Mouse (Mus musculus) brain, embryonic 14.5 days (tissue): Measurements from ENCODE around the gene Rasgef1a. TPM values are rescaled to one million over a fixed set of nuclear protein-coding genes. Genes with fewer than 3 reads are reported as not detected.

Experiments used
- DNase-seq: peaks from one replicate; pipeline ENCODE4 v3.0.0-alpha.2; 2011; ENCODE audit warnings: low read depth
- CTCF ChIP-seq: fragments of 200-500 bp; IDR thresholded peaks from 2 replicates; pipeline ENCODE4 v1.5.1; 2012; ENCODE audit warnings: inconsistent platforms, mild to moderate bottlenecking, moderate library complexity, borderline replicate concordance; ENCODE audit not compliant: insufficient read depth, insufficient read length; ENCODE audit errors: extremely low read depth
- POLR2A ChIP-seq: fragments of 200-500 bp; IDR thresholded peaks from 2 replicates; pipeline ENCODE4 v1.6.1; 2012; ENCODE audit warnings: mild to moderate bottlenecking, inconsistent platforms, borderline replicate concordance; ENCODE audit not compliant: poor library complexity, insufficient read depth, insufficient read length, severe bottlenecking; ENCODE audit errors: extremely low read depth
- polyA plus RNA-seq: library from polyadenylated mRNA; depleted of rRNA; stranded (reverse); fragments of >200 nt; gene quantifications from 2 replicates; pipeline ENCODE4 v1.2.3, GENCODE M21; 2012

The Rasgef1a gene
- polyA plus RNA-seq, 1 experiment, result 5.5 TPM

DNA sequence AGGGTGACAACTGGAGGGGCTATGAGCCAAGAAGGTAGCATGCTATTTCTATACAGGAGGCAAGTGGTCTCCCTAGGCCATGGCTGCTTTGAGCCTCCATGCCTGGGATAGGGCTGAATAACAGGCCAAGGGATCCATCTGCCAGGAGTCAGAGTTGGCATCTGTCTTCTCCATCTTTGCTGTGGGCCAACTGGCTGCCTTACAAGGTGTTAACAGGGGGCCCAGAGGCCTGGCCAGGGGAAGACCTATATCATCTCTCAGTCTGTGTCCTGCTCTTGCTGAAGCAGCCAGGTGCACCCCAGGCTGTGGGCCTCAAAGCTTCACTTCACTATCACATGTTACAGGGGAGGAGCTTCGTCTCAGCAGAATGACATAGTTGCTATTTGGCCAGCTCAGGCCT lies 60.9 kb downstream of the Rasgef1a start:
- no peak for DNase-seq
- TF ChIP-seq CTCF, result no peak
- TF ChIP-seq POLR2A, result no peak

DNA sequence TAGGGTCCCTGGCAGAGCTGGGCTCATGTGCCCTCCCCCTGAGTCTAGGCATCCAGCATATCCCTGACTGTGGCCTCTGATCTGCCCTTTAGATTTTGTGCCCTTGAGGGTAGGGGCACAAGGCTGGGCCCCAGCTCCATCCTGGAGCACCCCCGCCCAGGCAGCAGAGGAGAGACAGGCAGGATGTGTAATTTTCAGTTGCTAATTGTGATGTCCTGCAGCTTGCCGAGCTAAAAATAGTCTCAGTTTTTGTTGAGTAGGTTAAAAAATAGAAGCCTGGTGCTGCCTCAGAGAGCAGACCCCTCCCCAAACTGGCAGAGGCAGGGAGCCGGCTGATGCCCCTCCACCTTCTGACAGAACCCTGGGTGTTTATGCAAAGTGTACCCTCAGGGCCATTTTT lies 62.9 kb downstream of the Rasgef1a start:
- TF ChIP-seq CTCF (no peak), POLR2A (no peak)
- no peak for DNase-seq

DNA sequence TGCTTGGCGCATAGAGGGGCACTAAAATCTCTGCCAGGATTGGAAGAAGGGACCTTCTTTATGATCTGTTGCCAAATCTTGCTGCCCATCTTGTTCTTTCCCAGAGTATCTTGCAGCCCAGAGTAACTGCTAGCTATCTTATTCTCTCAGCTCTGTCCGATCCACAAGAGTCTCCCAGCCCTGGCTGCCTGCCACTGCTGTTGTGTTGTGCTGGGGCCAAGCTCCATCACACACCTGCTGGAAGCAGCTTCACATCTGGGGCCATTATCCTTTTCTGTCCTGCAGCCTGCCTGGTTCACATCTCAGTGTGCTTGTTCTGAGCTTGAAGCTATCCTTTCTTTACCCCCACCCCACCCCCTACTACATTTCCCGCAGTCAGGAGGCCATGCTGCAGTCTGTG lies 65.0 kb downstream of the Rasgef1a start:
- TF ChIP-seq POLR2A (no peak), CTCF (no peak)
- DNase-seq, result no peak

DNA sequence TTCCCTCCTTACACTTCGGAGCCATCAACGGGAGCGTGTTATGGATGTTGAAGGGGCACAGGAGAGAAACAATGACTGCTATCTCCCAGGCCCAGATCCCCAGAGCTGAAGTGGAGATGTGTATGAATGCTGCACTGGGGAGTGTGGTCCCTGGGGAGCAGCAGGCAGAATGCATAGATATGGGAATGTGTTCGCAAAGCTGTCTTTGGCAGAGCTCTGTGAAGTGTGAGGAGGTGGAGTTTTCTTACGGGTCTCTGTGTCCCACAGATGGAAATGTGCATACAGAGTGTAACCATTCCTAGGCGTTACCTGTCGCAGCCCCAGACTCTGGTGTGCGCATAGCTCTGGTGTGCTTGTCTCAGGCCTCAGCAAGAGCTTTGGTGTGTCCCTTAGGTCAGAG lies 65.5 kb downstream of the Rasgef1a start:
- no peak for TF ChIP-seq POLR2A
- no peak for TF ChIP-seq CTCF
- DNase-seq, result no peak

DNA sequence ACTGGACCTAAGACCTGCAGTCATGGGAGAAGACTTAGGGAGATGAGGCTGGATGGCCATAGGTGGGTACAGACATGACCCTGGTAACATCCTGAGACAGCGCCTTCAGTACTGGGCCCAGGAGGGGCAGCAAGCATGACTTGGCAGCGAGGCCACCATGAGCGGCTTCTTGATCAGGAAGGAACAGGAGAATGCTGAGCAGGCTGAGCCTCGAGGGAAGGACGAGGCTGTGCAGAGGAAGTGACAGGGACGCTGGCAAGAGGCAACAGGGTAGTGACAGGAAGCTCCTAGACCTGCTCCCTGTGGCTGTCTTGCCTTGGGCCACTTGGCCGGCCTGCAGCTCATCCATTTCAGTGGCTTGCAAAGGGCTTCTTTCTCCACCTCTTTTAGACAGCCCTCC lies 66.2 kb downstream of the Rasgef1a start:
- DNase-seq, result no peak
- TF ChIP-seq CTCF (no peak), POLR2A (no peak)

DNA sequence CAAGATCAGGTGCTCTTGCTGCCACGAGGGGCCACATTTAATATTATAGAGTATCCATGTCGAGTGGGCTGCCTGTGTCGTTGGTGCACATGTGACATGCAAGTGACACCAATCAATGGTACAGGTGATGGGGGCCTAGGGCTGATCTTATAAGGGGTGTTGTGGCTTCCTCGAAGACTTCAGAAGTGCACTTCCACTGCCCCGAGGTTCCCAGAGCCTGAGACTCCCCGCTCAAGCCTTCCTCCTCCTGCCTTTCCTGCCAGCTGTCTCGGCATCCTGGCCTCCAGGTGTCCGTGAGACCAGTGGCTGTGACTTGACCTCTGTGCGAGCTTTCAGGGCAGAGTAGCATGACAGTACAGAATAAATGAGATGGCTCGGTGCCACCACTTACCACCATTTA lies 67.5 kb downstream of the Rasgef1a start:
- TF ChIP-seq CTCF (no peak), POLR2A (no peak)
- DNase-seq, result no peak

DNA sequence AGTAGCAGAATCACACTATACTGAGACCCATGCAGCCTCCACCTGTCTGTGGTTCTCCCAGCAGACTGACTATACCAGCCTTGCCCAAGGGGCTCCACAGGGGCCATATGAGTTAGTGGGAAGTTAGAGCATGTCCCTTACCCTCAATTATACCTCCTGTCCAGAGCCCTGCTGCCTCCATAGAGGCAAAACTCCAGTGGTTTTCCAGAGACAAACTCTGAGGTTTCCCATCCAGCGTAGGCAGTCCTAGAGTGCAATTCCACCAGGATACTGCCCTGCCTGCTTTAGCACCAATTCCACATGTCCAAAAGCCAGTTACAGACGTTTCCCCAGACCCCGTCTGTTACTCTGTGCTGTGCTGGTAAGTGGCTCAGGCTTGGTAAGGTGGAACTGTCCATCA lies 68.1 kb downstream of the Rasgef1a start:
- DNase-seq, result no peak
- TF ChIP-seq POLR2A (no peak), CTCF (no peak)

DNA sequence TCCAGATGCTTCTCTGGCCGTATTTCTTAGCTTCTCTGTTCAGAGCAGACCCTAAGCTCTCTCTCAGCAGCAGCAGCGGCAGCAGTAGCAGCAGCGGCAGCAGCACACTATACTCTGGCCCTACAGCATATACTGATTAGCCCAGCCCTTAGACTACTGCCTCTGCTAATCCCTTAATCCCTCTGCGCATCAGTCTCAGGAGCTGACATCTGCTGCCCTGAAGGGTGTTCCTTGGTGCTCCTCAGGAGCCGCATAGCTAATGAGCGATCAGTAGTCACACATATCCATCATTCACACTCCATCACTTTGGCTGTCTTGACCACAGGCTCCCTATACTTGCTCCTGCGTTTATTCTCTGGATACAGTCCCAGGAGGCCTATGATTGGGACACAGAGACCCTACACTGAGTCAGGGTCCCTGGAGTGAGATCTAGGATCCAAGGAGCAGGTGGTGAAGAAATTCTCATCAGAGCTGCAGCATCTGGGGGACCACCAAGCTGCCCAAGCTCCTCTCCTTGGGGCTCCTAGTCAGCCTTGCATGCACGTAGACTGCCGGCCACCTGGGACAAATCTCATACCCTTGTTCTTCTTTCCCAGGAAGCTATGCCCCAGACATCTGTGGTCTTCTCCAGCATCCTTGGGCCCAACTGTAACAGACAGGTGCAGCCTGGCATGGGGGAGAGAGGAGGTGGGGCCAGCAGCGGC lies 68.7 kb downstream of the Rasgef1a start:
- no peak for DNase-seq
- no peak for TF ChIP-seq POLR2A
- no peak for TF ChIP-seq CTCF

DNA sequence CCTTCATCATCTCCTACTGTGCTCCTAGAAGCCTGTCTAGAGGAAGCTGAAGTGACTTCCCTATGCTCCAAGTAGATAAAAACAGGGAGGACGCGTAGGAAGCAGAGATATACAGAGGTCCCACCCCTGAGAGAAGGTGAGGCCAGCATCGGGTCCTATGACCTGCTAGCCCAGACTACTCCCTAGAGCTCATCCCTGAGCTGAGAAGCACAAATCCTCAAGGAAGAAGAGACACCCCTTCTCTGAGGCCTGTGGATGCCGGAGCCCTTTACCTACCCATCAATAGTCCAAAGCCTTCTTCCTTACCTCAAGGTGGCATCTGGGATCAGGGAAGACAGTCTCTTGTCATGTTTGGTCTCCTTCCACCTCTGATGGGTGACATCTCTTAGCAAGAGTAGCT lies 69.5 kb downstream of the Rasgef1a start:
- TF ChIP-seq POLR2A (no peak), CTCF (no peak)
- DNase-seq, result no peak

DNA sequence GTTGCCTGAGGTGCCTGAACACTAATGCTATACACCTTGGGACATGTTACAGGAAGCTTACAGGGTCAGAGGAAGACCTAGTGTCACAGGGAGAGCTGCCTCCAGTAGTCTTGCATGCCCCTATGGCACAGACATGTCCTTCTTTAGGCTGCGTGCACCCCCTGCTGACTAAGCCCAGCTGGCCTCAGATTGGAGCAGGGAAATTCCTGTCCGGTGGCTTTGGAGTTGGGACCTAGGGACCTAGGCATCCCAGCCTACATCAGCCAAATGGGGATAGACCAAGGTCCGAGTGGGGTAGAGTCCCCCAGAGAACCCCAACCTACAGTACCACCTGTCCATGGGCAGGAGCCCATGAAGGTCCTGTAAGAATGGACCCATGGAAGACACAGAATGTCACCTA lies 71.1 kb downstream of the Rasgef1a start:
- DNase-seq, result no peak
- TF ChIP-seq POLR2A (no peak), CTCF (no peak)

DNA sequence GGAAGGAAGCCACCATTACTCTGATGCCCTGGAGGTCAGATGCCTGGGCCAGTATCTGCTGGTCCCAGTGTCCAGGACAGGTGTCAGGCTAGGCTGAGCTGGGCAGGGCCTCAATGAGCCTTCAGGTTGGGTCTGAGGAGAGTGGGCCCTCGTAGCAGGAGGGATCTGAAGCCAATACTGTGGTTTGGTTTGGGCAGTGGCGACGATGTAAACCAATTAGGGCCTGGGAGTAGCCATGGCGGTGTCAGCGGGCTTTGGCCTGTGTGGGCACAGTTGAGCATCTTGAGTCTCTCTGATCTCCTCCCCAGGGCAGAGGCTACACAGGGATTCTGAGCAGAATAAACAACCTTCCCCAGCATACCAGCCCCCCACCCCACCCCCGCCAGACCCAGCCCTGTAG lies 72.4 kb downstream of the Rasgef1a start:
- TF ChIP-seq CTCF, result no peak
- no peak for TF ChIP-seq POLR2A
- DNase-seq, result no peak

DNA sequence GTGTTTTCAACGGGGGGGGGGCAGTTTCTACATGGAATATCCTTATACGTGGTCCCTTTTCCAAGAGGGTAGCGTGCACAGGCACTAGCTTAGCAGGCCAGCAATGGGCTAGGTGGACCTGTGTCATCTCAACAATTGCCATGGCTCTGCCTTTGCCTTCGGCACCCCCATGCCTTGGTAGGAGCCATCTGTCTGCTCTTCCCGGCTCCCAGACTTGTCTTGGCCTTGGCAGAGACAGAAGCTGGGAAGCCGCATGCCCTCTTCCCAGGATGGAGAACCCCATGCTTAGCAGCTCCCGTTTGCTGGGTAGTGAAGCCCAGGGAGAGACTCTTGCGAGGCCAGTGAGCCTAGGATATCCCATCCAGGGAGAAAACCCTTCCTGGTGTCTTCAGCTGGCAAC lies 73.4 kb downstream of the Rasgef1a start:
- TF ChIP-seq CTCF, result no peak
- TF ChIP-seq POLR2A, result no peak
- no peak for DNase-seq

DNA sequence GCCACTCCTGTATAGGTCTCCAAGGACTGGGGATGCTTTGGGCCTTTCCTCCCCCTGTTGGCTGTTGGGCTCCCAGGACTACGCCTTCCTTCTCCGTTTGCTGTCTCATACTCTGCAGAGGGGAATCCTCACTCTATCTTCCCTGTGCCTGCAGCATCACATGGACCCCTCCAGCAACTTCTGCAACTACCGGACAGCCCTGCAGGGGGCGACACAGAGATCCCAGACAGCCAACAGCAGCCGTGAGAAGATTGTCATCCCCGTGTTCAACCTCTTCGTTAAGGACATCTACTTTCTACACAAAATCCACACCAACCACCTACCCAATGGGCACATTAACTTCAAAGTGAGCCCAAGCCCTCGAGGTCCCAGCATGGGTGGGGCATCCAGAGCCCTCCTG lies 76.7 kb downstream of the Rasgef1a start:
- TF ChIP-seq CTCF, result peak; percentile 30; the same call in 1 of the 2 replicates
- TF ChIP-seq POLR2A, result no peak
- no peak for DNase-seq

DNA sequence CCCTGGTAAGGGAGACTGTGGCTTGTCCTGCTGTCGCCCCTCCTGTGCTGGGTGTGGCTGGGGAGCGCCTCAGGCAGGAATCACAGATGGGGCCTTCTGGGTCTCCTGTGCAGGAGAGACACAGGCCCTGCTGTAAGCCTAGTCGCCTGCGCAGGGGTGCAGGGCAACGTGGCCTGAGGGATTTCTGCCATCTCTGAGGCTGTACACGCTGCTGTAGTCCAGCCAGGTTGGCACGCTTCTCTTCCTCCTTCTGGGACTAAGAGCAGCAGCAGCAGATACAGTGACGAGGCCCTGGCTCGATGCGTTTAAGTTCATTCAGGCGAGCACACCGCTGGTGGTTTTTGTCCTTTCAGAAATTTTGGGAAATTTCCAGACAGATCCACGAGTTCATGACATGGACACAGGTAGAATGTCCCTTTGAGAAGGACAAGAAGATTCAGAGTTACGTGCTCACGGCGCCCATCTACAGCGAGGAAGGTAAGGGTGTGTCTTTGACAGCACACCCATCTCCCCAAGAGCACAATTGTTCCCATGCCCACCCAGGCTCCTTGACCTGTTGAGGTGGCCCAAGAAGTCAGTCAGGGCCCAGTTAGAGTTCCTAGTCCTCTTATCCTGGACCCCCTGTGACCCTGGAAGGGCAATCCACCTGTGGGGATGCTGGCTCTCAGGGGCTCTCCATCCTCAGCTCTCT lies 77.7 kb downstream of the Rasgef1a start:
- TF ChIP-seq POLR2A, result no peak
- no peak for TF ChIP-seq CTCF
- DNase-seq, result no peak
